Mouse (Mus musculus) cerebellum, adult (tissue): Measurements from ENCODE around the gene 4933402N22Rik.
"Not testable (repeated sequence)": the region's sequence is repeated elsewhere in the genome, so short reads cannot be mapped to it uniquely, and the experiment has no call there.

ENCODE experiments used
- ATAC-seq: cut with Nextera tagmentation; 2 replicates; pipeline ENCODE4 v1.9.2; 2017; ENCODE audit warnings: mild to moderate bottlenecking, moderate library complexity, mixed read lengths; ENCODE audit not compliant: insufficient number of reproducible peaks, low FRiP score, low TSS enrichment

4933402N22Rik gene

GRCm38 (mm10) chr5:11917743-11918142, at the start of gene 4933402N22Rik:
Gene 4933402N22Rik, plus strand, starts transcription at chr5:11918043.
- not testable (repeated sequence) for ATAC-seq

- not testable (repeated sequence) for ATAC-seq
These were observed 5.9 kb downstream of the 4933402N22Rik start for GRCm38 (mm10) chr5:11923790-11924189.
